In the genomic region with DNA sequence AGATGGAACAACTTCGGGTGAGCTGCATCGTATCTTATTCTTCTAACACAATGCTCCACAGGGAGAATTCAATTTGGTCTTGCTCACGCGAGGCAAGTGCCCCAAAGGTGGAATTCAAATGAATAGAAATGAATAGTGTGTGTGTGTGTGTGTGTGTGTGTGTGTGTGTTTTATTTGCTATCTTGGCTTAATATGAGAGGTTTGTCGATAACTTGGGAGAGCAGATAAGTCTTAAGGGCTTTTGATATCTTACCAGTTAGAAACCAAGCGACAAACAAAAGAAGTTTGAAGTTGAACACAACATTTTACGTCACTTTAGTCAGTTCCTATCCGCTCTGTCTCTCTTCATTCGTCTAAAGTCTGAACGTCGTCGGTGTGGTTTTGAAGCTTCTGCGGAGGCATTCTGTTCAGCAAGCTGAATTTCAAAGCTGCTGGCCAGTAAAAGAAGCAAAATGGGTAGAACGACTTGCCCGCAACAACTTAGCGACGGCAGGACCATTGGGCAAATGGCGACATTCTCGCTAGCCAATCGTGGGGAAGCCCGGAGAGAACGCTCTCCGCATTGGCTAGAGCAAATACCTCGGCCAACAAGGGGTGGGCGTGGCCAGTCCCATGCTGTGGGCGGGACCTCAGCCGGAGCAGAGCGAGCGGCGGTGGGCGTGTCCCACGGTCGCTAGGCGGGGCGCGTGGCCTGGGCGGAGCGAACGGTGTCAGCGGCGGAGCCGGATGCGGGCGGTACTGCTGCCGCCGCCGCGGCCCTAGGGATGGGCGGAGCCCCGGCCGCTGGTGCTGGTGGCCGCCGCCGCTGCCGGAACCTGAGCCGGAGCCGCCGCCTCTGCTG, we compare ENCODE assay signal across 7 mouse cellular contexts. TPM values are rescaled to one million over a fixed set of nuclear protein-coding genes. Genes with fewer than 3 reads are reported as not detected.
DNase-seq lines count a peak whose midpoint lies in the region; ATAC-seq lines count a peak whose summit lies in the region.

A gene (plus strand): TSS at position 710 of the 841 bp plus-strand sequence.

- no peaks in the 10 kb centered on the region for H3K36me3 ChIP-seq in intestine, embryonic 15.5 days
- H3K36me3 ChIP-seq in midbrain, embryonic 10.5 days, result 0 out of 2 replicates have a peak, but pooled peaks cover 6% of the 10 kb centered on the region

- peak within 1 kb of the TSS; percentile 93 for H3K9ac ChIP-seq in intestine, embryonic 15.5 days

- no peaks in the 10 kb centered on the region for H3K27me3 ChIP-seq in intestine, embryonic 15.5 days (replicated peaks)
- 0 out of 2 replicates have a peak, but pooled peaks cover 3% of the 10 kb centered on the region for H3K27me3 ChIP-seq in midbrain, embryonic 10.5 days (ENCODE audit: low read depth, poor library complexity, severe bottlenecking)

- intact Hi-C loops in gastrocnemius, postnatal 36 days (cut with DNase I), result loop anchor here (5.0 kb wide), 1 partner anchor 118 kb away; a partner anchor contains a TSS
- intact Hi-C loops in left cerebral cortex, postnatal 25 days (cut with DNase I), result loop anchor here (5.0 to 10.0 kb wide), 3 partner anchors 118 to 533 kb away; a partner anchor contains a TSS

- peak within 1 kb of the TSS; percentile 89 for H3K27ac ChIP-seq in intestine, embryonic 15.5 days
- H3K27ac ChIP-seq in midbrain, embryonic 10.5 days (replicated peaks), result peak within 1 kb of the TSS; percentile 94

- peak within 1 kb of the TSS; percentile 70 for H3K4me2 ChIP-seq in intestine, embryonic 15.5 days (replicated peaks)

- H3K4me1 ChIP-seq in intestine, embryonic 15.5 days (replicated peaks), result peaks cover 34% of the 10 kb centered on the region
- H3K4me1 ChIP-seq in midbrain, embryonic 10.5 days, result peaks cover 52% of the 10 kb centered on the region

- H3K9me3 ChIP-seq in intestine, embryonic 15.5 days, result no peaks in the 10 kb centered on the region
- H3K9me3 ChIP-seq in midbrain, embryonic 10.5 days (replicated peaks), result no peaks in the 10 kb centered on the region

- peak; percentile 100 for DNase-seq in adrenal gland, adult 2 months
- peak; percentile 97 for DNase-seq in embryo, embryonic 11.5 days (ENCODE audit: low read depth, low spot score)
- peak; percentile 100 for DNase-seq in gastrocnemius, postnatal 36 days
- DNase-seq in left cerebral cortex, postnatal 25 days (ENCODE audit: low spot score in 2 of 2), result peak; percentile 100
- peak; percentile 100 for DNase-seq in midbrain, embryonic 10.5 days (ENCODE audit: low spot score)
- DNase-seq in right cerebral cortex, postnatal 4 days, result peak; percentile 99

- peak; percentile 98 for ATAC-seq in intestine, embryonic 15.5 days

- H3K4me3 ChIP-seq in intestine, embryonic 15.5 days (replicated peaks), result peak within 1 kb of the TSS; percentile 96
- H3K4me3 ChIP-seq in midbrain, embryonic 10.5 days, result peak within 1 kb of the TSS; percentile 91

- under 1% methylated on average over 56 of the region's 58 CpGs for WGBS in intestine, embryonic 15.5 days
- 2% methylated on average over 55 of the region's 58 CpGs for WGBS in midbrain, embryonic 10.5 days

RNA-seq across cellular contexts. Expression of the gene that starts here (rescaled TPM):
- total RNA-seq in adrenal gland, adult 2 months (2021), result 10 to 100 TPM; 21.0 to 24.1 TPM
- 10.3 and 11.9 TPM in 2 replicates for polyA plus RNA-seq in adrenal gland, adult 2 months (2012; rRNA removed)
- total RNA-seq in gastrocnemius, postnatal 36 days (2021), result 1 to 10 TPM; 3.1 to 3.7 TPM
- polyA plus RNA-seq in intestine, embryonic 15.5 days (2015; fragmentation: Nextera tagmentation; extraction: Ambion mirVana), result 16.6 and 17.9 TPM in 2 replicates
- 10 to 100 TPM; 40.7 to 41.0 TPM for total RNA-seq in left cerebral cortex, postnatal 25 days (2021)
- 18.0 and 18.7 TPM in 2 replicates for polyA plus RNA-seq in midbrain, embryonic 10.5 days (2016; fragmentation: Nextera tagmentation; extraction: Ambion mirVana)

Comparison
In these comparisons a context has a peak if more than half of its experiments do, and no peak if none do; other contexts are left out.
1. Peak in every context shown above with its lines: DNase-seq, ATAC-seq, H3K4me3 ChIP-seq and H3K27ac ChIP-seq.
2. RNA of the gene that starts here (total RNA-seq): 40.7 to 41.0 TPM in left cerebral cortex, postnatal 25 days and 21.0 to 24.1 TPM in adrenal gland, adult 2 months; 3.1 to 3.7 TPM in gastrocnemius, postnatal 36 days; every median in the first group is over 4 times any median in the second.